Mouse (Mus musculus): ENCODE measurements at regions not wholly inside any gene's neighbourhood (a gene's known extent, or its start where the extent isn't known, plus 50 kb on each side); places are given as distances from the start of the nearest gene placed in this dataset.

DNA sequence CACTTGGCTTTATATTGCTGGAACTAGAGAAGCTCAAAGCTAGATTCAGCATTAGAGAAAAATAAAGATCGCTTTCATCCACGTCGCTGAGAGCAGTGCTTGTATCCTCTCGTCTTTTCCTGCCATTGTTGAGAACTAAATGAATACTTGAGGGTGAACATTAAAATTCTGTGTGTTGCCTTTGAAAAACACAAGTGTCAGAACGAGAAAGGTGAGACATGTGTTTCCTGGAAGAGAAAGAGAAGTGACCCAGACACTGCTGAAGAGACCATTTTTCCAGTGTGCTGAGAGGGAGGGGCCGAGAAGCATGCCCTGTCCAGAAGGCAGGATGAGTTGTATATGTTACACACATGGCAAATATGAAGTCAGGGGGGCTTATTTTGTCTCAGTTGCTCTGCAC is 77.5 kb upstream of the Prep start:
- 70% methylated on average over 6 of the region's 6 CpGs for WGBS
- DNase-seq = no peak
- Histone ChIP-seq H3K36me3 (ENCODE audit: control insufficient read depth, insufficient read depth, low read length) (no peaks in the 10 kb centered on the region), H3K27me3 (replicated peaks; ENCODE audit: control insufficient read depth, insufficient read depth, low read length) (no peaks in the 10 kb centered on the region), H3K4me3 (ENCODE audit: insufficient read depth, low read depth, low read length) (no peak overlapping the region), H3K27ac (ENCODE audit: insufficient read depth, low read depth, low read length) (0 out of 2 replicates have a peak overlapping the region, but pooled peaks have one; percentile 23), H3K4me1 (ENCODE audit: control insufficient read depth, insufficient read depth, low read length) (no peaks in the 10 kb centered on the region)
- TF ChIP-seq POLR2A (IDR thresholded peaks at IDR 0.05; ENCODE audit: low read depth, low read length) = no peak
- TF ChIP-seq CTCF (conservative IDR thresholded peaks at IDR 0.05; ENCODE audit: insufficient read depth, insufficient read length, low read depth, low read length) = no peak

DNA sequence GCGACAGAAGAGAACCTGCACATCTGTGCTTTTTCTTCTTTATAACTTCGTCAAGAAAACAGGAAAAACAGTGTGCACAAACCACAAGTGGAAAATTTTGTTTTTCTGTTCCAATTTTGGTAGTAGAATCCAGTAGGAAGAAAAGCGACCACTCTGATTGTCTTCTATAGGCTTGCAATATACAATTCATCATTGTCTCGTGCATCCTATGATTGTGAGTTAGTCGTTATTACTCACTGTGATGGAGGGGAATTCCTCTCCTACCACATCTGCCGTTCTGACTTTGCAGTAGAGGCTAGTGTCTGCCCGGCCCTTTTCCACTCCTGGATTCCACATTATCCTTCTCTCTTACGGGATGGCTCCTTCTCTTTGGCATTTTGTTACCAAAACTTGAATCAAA is 78.2 kb upstream of the Prep start:
- Histone ChIP-seq H3K36me3 (ENCODE audit: control insufficient read depth, insufficient read depth, low read length) (no peaks in the 10 kb centered on the region), H3K27me3 (replicated peaks; ENCODE audit: control insufficient read depth, insufficient read depth, low read length) (no peaks in the 10 kb centered on the region), H3K27ac (ENCODE audit: insufficient read depth, low read depth, low read length) (no peak overlapping the region), H3K4me3 (ENCODE audit: insufficient read depth, low read depth, low read length) (no peak overlapping the region), H3K4me1 (ENCODE audit: control insufficient read depth, insufficient read depth, low read length) (no peaks in the 10 kb centered on the region)
- WGBS = 81% methylated on average over 8 of the region's 8 CpGs
- DNase-seq = no peak
- no peak for TF ChIP-seq CTCF (conservative IDR thresholded peaks at IDR 0.05; ENCODE audit: insufficient read depth, insufficient read length, low read depth, low read length)
- TF ChIP-seq POLR2A (IDR thresholded peaks at IDR 0.05; ENCODE audit: low read depth, low read length) = no peak

DNA sequence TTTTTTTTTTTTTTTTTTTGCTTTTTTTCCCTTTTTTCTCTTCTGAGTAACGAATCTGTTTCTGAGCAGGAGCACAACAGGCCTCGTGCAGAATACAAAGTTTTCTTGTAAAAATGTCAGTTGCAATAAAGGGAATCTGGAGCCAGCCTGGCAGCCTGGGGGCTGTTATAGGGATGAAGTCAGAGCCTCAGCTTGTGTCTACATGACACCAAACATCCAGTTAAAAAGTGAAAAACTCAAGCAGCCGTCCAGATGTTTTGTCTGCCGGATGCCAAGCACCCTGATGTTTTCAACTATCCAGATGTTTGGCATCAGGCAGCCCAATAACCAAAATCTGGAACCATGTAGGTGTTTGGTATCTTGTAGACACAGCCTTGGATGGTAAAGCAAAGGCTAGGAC is 79.4 kb upstream of the Prep start:
- Histone ChIP-seq H3K4me3 (ENCODE audit: insufficient read depth, low read depth, low read length) (no peak overlapping the region), H3K4me1 (ENCODE audit: control insufficient read depth, insufficient read depth, low read length) (no peaks in the 10 kb centered on the region), H3K36me3 (ENCODE audit: control insufficient read depth, insufficient read depth, low read length) (no peaks in the 10 kb centered on the region), H3K27ac (ENCODE audit: insufficient read depth, low read depth, low read length) (no peak overlapping the region), H3K27me3 (replicated peaks; ENCODE audit: control insufficient read depth, insufficient read depth, low read length) (no peaks in the 10 kb centered on the region)
- 72% methylated on average over 4 of the region's 4 CpGs for WGBS
- TF ChIP-seq POLR2A (IDR thresholded peaks at IDR 0.05; ENCODE audit: low read depth, low read length) (no peak), CTCF (conservative IDR thresholded peaks at IDR 0.05; ENCODE audit: insufficient read depth, insufficient read length, low read depth, low read length) (no peak)
- DNase-seq = no peak

DNA sequence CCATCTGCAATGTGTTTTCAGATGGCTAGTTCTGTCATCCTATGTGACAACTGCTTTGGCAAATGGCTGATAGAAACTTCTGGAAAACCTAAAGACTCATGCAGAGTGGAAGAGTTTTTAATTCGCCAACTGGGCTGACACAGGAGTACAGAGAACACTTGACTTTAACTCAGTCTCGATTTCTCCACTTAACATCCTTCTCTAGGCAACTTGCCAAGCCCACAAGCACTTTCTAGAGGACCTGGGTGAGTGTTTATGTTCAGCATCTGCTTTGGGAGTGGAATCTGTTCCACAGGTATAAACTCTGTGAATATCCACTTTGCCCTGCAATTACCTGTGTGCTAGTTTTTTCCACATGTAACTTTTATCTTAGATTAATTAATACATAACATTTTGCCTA is 85.1 kb upstream of the Prep start:
- TF ChIP-seq POLR2A (IDR thresholded peaks at IDR 0.05; ENCODE audit: low read depth, low read length) (no peak), CTCF (conservative IDR thresholded peaks at IDR 0.05; ENCODE audit: insufficient read depth, insufficient read length, low read depth, low read length) (no peak)
- Histone ChIP-seq H3K36me3 (ENCODE audit: control insufficient read depth, insufficient read depth, low read length) (no peaks in the 10 kb centered on the region), H3K4me1 (ENCODE audit: control insufficient read depth, insufficient read depth, low read length) (no peaks in the 10 kb centered on the region), H3K27me3 (replicated peaks; ENCODE audit: control insufficient read depth, insufficient read depth, low read length) (no peaks in the 10 kb centered on the region), H3K27ac (ENCODE audit: insufficient read depth, low read depth, low read length) (no peak overlapping the region), H3K4me3 (ENCODE audit: insufficient read depth, low read depth, low read length) (no peak overlapping the region)
- DNase-seq = no peak
- 47% methylated on average over 2 of the region's 2 CpGs for WGBS

DNA sequence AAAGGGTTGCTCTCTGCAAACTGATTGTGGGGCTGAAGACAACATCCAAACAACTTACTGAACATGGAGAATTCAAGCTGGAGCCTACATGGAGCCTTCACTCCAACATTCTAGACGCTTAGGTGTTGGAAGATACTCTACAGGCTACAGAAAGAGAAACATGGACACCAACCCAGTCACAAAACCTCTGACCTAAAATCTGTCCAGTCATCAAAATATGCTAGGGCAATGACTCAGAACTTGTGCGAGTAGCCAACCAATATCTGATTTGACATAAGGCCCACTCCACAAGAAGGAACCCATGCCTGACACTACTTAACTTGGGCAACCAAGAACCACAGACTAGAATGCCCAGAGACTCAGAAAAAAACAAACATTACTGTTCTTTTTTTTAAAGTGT is 90.2 kb upstream of the Prep start:
- 96% methylated on average over 2 of the region's 2 CpGs for WGBS

DNA sequence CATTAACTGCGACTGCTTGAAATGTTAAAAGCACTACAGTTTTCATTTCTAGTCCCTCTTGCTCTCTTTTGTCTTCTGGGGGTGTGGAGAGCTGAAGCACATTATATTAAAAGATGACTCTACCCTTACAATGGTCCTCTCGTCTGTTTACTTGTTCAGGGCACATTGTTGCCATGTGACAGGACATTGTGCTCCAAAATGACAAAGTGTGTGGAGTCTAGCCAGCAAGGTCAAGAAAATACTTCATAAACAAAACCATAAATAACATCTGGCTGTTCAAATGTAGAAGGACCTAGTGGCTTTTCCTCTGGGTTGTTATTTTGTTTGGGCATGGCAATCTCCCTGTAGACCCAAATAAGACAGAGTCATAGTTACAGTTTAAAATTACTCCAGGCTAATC is 95.1 kb upstream of the Prep start:
- WGBS = 58% methylated on average over 2 of the region's 2 CpGs
- H3K27ac ChIP-seq (ENCODE audit: insufficient read depth, low read depth, low read length) = no peak overlapping the region
- H3K36me3 ChIP-seq (ENCODE audit: control insufficient read depth, insufficient read depth, low read length) = no peaks in the 10 kb centered on the region
- H3K27me3 ChIP-seq (replicated peaks; ENCODE audit: control insufficient read depth, insufficient read depth, low read length) = no peaks in the 10 kb centered on the region
- no peaks in the 10 kb centered on the region for H3K4me1 ChIP-seq (ENCODE audit: control insufficient read depth, insufficient read depth, low read length)
- TF ChIP-seq CTCF (conservative IDR thresholded peaks at IDR 0.05; ENCODE audit: insufficient read depth, insufficient read length, low read depth, low read length) (no peak), POLR2A (IDR thresholded peaks at IDR 0.05; ENCODE audit: low read depth, low read length) (no peak)
- DNase-seq = peak; percentile 80
- H3K4me3 ChIP-seq (ENCODE audit: insufficient read depth, low read depth, low read length) = no peak overlapping the region

More for the DNA sequence above, 90.2 kb upstream of the Prep start:
- TF ChIP-seq POLR2A (IDR thresholded peaks at IDR 0.05; ENCODE audit: low read depth, low read length) (no peak), CTCF (conservative IDR thresholded peaks at IDR 0.05; ENCODE audit: insufficient read depth, insufficient read length, low read depth, low read length) (no peak)
- no peaks in the 10 kb centered on the region for H3K27me3 ChIP-seq (replicated peaks; ENCODE audit: control insufficient read depth, insufficient read depth, low read length)
- H3K27ac ChIP-seq (ENCODE audit: insufficient read depth, low read depth, low read length) = no peak overlapping the region
- H3K36me3 ChIP-seq (ENCODE audit: control insufficient read depth, insufficient read depth, low read length) = no peaks in the 10 kb centered on the region
- H3K4me1 ChIP-seq (ENCODE audit: control insufficient read depth, insufficient read depth, low read length) = no peaks in the 10 kb centered on the region
- no peak overlapping the region for H3K4me3 ChIP-seq (ENCODE audit: insufficient read depth, low read depth, low read length)
- no peak for DNase-seq

DNA sequence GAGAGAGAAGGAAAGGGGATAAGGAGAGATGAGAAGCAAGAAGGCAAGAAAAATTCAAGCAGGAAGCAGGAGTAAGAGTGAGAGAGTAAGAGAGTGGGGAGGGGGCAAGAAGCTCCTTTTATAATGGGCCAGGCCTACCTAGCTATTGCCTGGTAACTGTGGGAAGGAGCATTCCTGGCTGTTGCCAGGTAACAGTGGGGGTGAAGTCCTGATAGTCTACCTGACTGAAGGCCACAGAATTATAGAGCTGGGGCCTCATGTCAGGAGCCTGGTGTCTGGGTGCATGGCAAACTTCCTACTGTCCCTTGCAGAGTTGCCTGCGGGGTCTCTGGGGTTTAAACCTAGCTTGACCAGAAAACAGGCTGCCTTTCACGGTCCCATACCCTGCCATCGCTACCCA is 107.0 kb upstream of the Prep start:
- Histone ChIP-seq H3K4me3 (ENCODE audit: insufficient read depth, low read depth, low read length) (no peak overlapping the region), H3K36me3 (ENCODE audit: control insufficient read depth, insufficient read depth, low read length) (no peaks in the 10 kb centered on the region), H3K27ac (ENCODE audit: insufficient read depth, low read depth, low read length) (no peak overlapping the region), H3K27me3 (replicated peaks; ENCODE audit: control insufficient read depth, insufficient read depth, low read length) (no peaks in the 10 kb centered on the region), H3K4me1 (ENCODE audit: control insufficient read depth, insufficient read depth, low read length) (no peaks in the 10 kb centered on the region)
- WGBS = 94% methylated on average over 3 of the region's 3 CpGs
- no peak for DNase-seq
- TF ChIP-seq CTCF (conservative IDR thresholded peaks at IDR 0.05; ENCODE audit: insufficient read depth, insufficient read length, low read depth, low read length) (no peak), POLR2A (IDR thresholded peaks at IDR 0.05; ENCODE audit: low read depth, low read length) (no peak)

Data from kidney, adult 2 months (tissue).